Mouse (Mus musculus) gastrocnemius, postnatal 36 days (tissue): ENCODE results near the gene Prn. TPM values are rescaled to one million over a fixed set of nuclear protein-coding genes. Genes with fewer than 3 reads are reported as not detected.
A peak's percentile ranks its signal among the peaks of the same experiment; 100 is the strongest.

Experiments
- DNase-seq, 2 experiments: peaks; one replicate each; pipeline ENCODE4 v3.0.0; 2022
- intact Hi-C: fragments of 180-260 bp; cut with DNase I; formaldehyde crosslinking; loops from one replicate; pipeline ENCODE4 v1.15.1; 2025
- total RNA-seq, 2 experiments: library from RNA; stranded (reverse); gene quantifications; 2 replicates each; pipeline ENCODE4 v1.2.3; 2021

The Prn gene
- total RNA-seq, 2 experiments from 2014 or later: 0.15 to 0.39 TPM

- DNase-seq: no peak
Observed at GRCm38 (mm10) chr2:131945765-131946164, 36.0 kb downstream of the Prn start.

GRCm38 (mm10) chr2:131946351-131946750 lies 36.6 kb downstream of the Prn start:
- intact Hi-C loops: loop anchor here (10.0 kb wide), 1 partner anchor 402 kb away; no protein-coding TSS in a partner anchor
- DNase-seq: no peak

More at GRCm38 (mm10) chr2:131945765-131946164, 36.0 kb downstream of the Prn start:
- intact Hi-C loops: loop anchor here (10.0 kb wide), 1 partner anchor 401 kb away; no protein-coding TSS in a partner anchor

- intact Hi-C loops: loop anchor here (2.0 to 10.0 kb wide), 2 partner anchors 125 to 403 kb away; no protein-coding TSS in a partner anchor
- DNase-seq: no peak
Observed at GRCm38 (mm10) chr2:131948156-131948555, 38.4 kb downstream of the Prn start.

DNA sequence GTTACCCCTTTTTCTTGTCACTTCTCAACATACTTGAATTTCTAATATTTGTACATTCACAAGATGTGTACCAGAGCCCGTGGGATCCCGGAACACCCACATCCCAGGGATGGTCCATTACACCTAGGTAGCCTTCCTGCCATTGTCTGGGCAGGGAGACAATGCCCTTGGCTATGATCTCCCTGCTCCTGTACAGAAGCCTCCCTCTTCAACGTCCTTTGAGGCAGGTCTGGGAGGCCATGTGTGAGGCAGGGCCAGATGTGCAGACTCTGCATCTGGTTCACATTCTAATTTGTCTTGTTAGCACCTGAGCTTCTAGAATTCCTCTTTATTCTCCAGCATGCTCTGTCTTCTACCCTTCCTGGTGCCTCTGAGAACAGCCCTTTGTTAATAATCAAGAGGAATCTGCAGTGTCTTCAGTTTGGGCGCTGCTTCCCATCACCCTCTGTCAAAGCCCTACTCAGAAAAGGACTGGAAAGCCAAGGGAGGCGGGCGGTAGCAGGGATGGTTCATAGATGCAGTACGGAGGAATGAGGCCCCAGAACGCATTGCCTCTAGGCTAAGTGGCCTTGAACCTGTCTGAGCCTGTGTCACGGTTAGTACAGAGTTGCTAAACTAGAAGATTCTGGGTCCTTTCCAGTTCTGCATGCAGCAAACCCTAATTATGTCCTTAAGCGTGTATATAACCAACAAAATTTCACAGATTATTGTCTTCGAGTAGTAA lies 39.3 kb downstream of the Prn start:
- intact Hi-C loops: loop anchor here (2.0 to 10.0 kb wide), 2 partner anchors 126 to 404 kb away; no protein-coding TSS in a partner anchor
- no peak for DNase-seq

DNA sequence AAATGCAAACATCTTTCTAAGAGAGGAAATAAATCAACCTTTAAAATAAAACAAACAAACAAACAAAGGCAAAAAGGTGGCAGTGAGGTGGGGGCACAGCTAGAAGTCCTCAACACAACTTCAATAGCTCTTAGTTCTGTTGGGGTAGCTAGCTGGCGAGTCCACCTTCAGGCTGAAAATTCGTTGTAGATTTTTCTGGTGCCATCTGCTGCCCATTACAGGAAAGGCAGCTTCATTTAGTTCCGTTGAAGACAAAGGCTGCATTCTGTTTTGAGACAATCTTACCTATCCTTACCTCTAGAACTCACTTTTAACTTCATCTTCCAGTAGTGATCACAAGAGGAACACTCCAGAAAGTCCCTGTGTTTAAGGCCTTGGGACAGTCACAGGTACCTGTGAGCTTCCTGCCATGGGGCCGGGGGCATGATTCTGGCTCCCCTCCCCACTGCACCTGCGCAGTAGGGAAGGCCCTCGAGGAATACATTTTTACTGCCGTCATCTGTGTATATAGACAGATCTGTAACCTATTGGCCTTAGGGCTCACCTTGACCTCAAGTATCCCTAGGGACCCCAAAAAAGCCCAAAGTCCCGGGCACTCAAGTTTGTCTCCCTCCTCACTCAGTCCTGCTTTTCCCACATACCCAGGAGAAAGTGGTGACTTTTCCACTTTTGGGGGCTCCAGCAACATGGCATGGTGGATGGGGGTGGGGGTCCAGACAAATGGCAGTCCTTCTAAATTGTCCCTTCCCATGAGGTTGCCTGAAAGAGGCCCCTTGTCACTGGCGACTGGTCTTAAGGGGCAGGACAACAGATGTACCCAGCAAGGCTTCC lies 40.2 kb downstream of the Prn start:
- no peak for DNase-seq
- intact Hi-C loops: loop anchor here (2.0 to 10.0 kb wide), 2 partner anchors 127 to 405 kb away; no protein-coding TSS in a partner anchor

DNA sequence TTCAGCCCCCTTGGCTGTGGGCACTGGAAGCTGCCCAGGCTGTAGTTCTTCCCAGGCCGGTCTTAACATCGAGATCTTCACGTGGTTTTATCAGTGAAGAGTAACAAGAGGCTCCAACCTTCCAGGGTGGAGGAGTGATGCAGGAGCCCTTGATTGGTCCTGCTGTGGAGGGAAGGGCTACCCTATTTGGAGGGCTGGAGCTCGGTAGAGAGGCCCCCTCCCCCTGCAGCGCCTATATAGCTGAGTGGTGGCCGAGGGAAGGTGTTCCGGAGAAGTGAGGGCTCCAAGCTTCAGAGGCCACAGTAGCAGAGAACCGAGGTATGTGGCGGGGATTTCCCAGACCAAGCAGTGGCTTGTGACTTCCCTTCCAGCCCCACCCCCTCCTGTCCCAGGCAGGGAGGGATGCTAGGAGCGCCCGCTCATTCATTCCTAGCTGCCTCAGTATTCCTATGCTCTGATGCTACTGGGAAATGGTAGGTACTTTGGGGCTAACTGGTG lies 40.9 kb downstream of the Prn start, which contains the start of gene Prnd:
Prnd (plus strand) TSS at position 264 of the 498 bp plus-strand sequence.
- no peak for DNase-seq
- intact Hi-C loops: no loop called here

GRCm38 (mm10) chr2:131952456-131952855 lies 42.7 kb downstream of the Prn start:
- DNase-seq: no peak
- intact Hi-C loops: no loop called here

DNA sequence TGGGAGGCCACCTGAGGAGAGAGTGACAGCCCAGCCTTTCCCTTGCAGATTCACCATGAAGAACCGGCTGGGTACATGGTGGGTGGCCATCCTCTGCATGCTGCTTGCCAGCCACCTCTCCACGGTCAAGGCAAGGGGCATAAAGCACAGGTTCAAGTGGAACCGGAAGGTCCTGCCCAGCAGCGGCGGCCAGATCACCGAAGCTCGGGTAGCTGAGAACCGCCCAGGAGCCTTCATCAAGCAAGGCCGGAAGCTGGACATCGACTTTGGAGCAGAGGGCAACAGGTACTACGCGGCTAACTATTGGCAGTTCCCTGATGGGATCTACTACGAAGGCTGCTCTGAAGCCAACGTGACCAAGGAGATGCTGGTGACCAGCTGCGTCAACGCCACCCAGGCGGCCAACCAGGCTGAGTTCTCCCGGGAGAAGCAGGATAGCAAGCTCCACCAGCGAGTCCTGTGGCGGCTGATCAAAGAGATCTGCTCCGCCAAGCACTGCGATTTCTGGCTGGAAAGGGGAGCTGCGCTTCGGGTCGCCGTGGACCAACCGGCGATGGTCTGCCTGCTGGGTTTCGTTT lies 43.3 kb downstream of the Prn start:
- intact Hi-C loops: no loop called here
- no peak for DNase-seq

- intact Hi-C loops: no loop called here
- DNase-seq: no peak
Observed at GRCm38 (mm10) chr2:131953711-131954110, 44.0 kb downstream of the Prn start.

- intact Hi-C loops: no loop called here
- no peak for DNase-seq
Observed at GRCm38 (mm10) chr2:131954835-131955234, 45.1 kb downstream of the Prn start.

GRCm38 (mm10) chr2:131955264-131955663 lies 45.5 kb downstream of the Prn start:
- intact Hi-C loops: no loop called here
- DNase-seq: no peak

DNA sequence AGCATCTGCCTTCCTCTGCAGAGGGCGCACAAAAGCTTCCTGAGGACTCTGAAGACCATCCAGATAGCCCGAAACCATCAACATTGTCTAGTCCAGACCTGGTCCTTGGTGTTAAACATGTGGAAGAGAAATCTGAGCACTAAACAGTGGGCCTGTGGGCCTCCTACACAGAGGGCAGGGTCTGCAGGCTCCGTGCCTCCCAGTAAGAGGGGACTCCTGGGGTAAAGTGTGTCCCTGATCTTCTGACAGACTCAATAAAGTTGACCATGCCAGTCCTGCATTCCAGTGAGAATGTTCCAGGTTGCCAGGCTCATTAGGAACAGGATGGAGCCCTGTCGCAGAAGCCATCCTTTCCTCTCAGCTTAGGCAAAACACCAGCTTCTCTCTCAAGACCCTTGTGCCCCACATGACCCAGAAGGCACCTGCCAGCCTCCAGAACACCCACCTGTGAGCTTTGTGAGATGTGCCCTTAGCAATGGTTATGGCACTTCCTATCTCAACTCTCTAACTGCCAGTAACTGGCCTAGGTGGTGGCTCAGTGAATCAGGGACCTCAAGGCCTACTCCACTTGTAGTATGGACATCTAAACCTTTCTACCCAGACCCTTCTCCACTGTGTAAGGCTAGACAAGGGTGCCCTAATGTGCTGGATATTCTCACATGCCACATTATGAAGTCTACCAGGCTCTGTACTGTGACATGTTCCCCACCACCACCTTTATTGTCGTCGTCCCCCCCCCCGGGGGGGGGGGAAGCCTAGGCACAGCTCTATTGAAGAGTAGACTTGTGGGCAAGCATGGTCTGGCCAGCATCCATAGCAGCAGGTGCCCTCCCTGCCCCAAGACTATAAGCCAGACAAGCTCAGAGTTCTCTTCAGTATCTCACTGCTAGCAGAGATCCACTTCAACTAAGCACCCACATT lies 46.8 kb downstream of the Prn start:
- intact Hi-C loops: no loop called here
- no peak for DNase-seq

DNA sequence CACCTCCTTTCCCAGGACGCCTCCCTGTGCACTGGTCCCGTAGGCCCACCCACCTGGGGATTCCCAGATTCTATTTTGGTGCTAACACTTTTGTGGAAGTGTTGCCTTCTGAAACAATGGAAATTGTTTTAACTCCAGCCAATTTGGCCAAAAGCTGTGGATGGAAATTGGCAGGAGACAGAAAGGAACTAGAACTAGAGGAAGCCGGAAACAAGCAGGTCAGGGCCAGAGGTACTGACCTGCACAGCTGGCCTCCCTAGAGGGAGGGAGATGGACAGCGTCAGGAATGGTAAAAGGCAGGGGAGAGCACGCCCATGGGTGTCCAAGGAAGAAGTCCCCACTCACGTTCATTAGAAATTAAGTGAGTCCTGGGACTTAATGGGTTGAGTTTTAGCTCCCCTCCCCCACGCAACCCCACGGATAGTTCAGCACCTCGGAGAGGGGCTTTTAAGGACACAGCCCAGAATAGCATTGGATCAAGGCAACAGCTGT lies 48.0 kb downstream of the Prn start:
- no peak for DNase-seq
- intact Hi-C loops: no loop called here

GRCm38 (mm10) chr2:131961671-131962070 lies 51.9 kb downstream of the Prn start:
- DNase-seq: no peak
- intact Hi-C loops: no loop called here

GRCm38 (mm10) chr2:131970597-131970996 lies 60.8 kb downstream of the Prn start:
- intact Hi-C loops: no loop called here
- no peak for DNase-seq

DNA sequence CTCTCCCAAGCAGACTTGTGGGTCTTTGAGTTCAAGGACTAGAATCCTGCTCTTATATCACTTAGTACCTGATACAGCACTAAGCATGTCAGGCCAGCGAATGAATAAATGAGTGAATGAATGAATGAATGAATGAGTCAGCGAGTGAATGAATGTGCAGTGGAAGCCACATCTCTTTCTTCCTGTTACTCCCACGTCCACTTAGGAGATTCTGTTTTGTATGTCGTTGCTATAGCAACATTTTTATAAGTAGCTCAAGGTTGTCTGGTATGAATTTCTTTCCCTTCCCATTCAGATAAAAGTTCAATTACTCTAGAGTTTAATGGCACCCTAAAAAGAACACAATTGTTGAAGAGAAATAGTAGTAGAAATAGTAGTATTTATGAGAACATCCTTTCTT lies 61.3 kb downstream of the Prn start:
- intact Hi-C loops: no loop called here
- DNase-seq: no peak

GRCm38 (mm10) chr2:131976663-131977062 lies 66.9 kb downstream of the Prn start:
- no peak for DNase-seq
- intact Hi-C loops: no loop called here

DNA sequence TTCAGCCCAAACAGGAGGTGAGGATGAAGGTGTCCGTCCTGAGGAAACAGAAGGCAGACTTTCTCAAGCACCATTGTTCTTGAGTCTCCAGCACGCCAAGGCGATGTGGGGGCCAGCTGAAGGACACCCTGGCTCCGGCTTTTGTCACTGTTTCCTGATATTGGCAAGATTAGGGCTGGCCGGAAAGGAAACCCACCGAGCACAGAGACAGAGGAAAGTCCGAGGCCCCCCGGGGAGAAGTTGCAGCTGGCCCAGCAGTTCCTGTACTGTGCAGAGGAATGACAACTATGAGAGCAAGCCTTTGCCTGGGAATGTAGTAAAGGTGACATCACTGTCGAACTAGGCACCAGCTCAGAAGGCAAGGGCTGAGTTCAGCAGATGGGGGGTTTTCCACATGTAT lies 71.1 kb downstream of the Prn start:
- intact Hi-C loops: loop anchor here (5.0 to 10.0 kb wide), 3 partner anchors 76 to 504 kb away; no protein-coding TSS in a partner anchor
- no peak for DNase-seq

DNA sequence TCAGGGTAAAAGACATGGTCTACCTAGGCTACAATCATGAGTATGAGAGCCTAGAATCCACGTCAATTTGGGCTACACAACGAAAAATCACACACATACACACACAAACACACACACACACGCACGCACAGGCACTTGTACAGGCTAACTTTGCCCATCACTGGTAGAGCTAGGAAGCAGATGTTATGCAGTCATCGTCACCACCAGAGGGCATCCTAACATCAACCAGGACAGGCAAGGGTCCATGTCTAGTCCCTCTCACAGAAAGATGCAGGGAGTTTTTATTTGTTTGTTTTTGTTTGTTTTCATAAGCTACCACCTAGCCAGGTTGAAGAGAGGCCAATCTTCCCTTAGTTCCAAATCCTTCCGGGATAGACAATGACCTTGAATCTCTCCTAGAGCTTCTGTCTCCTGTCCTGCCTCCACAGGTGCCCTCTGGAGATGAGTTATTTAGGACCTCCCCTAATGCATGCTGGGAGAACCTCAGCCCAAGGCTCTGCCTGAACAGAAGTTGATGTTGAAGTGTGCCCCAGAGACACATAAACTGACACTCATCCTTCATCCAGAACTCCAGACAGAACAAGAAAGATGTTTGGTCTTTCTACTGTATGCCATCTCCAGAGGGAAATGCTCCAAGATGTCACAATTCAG lies 72.9 kb downstream of the Prn start:
- peak in 1 of 2 experiments; percentile 37 for DNase-seq
- intact Hi-C loops: loop anchor here (2.0 to 10.0 kb wide), 4 partner anchors 75 to 502 kb away; no protein-coding TSS in a partner anchor
